Mouse (Mus musculus) heart, adult 8-10 months (tissue): ENCODE measurements around the gene Tmem136. TPM values are rescaled to one million over a fixed set of nuclear protein-coding genes. Genes with fewer than 3 reads are reported as not detected.
"Not testable (repeated sequence)": the region's sequence is repeated elsewhere in the genome, so short reads cannot be mapped to it uniquely, and the experiment has no call there.

Experiments
- DNase-seq: peaks from one replicate; pipeline ENCODE4 v3.0.0; 2022; ENCODE audit warnings: low spot score
- total RNA-seq, 4 experiments: library from RNA; stranded (reverse); gene quantifications; 2 replicates each; pipeline ENCODE4 v1.2.4; 2022

The Tmem136 gene
- 1 to 10 TPM; 3.9 to 7.5 (median 6.6) TPM for total RNA-seq

GRCm38 (mm10) chr9:43116134-43116996, at the start of gene Tmem136:
TSS of gene Tmem136 (minus strand) at chr9:43116570.
- DNase-seq, result peak; percentile 53

GRCm38 (mm10) chr9:43155960-43156359, 39.6 kb upstream of the Tmem136 start:
- peak; percentile 22 for DNase-seq

GRCm38 (mm10) chr9:43151779-43152178, 35.4 kb upstream of the Tmem136 start:
- DNase-seq, result no peak

- DNase-seq, result no peak
Observed at GRCm38 (mm10) chr9:43150957-43151356, 34.6 kb upstream of the Tmem136 start.

- no peak for DNase-seq
Observed at GRCm38 (mm10) chr9:43150075-43150474, 33.7 kb upstream of the Tmem136 start.

- DNase-seq, result no peak
Observed at GRCm38 (mm10) chr9:43149498-43149897, 33.1 kb upstream of the Tmem136 start.

- DNase-seq, result no peak
Observed at GRCm38 (mm10) chr9:43145196-43145595, 28.8 kb upstream of the Tmem136 start.

GRCm38 (mm10) chr9:43144206-43144810, 27.9 kb upstream of the Tmem136 start:
- no peak for DNase-seq

GRCm38 (mm10) chr9:43141839-43142238, 25.5 kb upstream of the Tmem136 start:
- DNase-seq, result peak; percentile 79

GRCm38 (mm10) chr9:43133525-43133924, 17.2 kb upstream of the Tmem136 start:
- DNase-seq, result no peak

GRCm38 (mm10) chr9:43132380-43132779, 16.0 kb upstream of the Tmem136 start:
- no peak for DNase-seq

GRCm38 (mm10) chr9:43131940-43132339, 15.6 kb upstream of the Tmem136 start:
- no peak for DNase-seq

- DNase-seq, result no peak
Observed at GRCm38 (mm10) chr9:43130684-43131083, 14.3 kb upstream of the Tmem136 start.

GRCm38 (mm10) chr9:43127101-43127787, 10.9 kb upstream of the Tmem136 start:
- DNase-seq, result peak; percentile 78

GRCm38 (mm10) chr9:43122379-43122778, 6.0 kb upstream of the Tmem136 start:
- DNase-seq, result no peak

- not testable (repeated sequence) for DNase-seq
Observed at GRCm38 (mm10) chr9:43121948-43122347, 5.6 kb upstream of the Tmem136 start.

- no peak for DNase-seq
Observed at GRCm38 (mm10) chr9:43116997-43117336, 597 bp upstream of the Tmem136 start.

GRCm38 (mm10) chr9:43115431-43116133, 788 bp downstream of the Tmem136 start:
- peak; percentile 45 for DNase-seq

GRCm38 (mm10) chr9:43114833-43115232, 1.5 kb downstream of the Tmem136 start:
- no peak for DNase-seq

- no peak for DNase-seq
Observed at GRCm38 (mm10) chr9:43110286-43110980, 5.9 kb downstream of the Tmem136 start.

- DNase-seq, result no peak
Observed at GRCm38 (mm10) chr9:43109125-43109524, 7.2 kb downstream of the Tmem136 start.
